Mouse (Mus musculus): Measurements from ENCODE around the gene Bglap3. TPM values are rescaled to one million over a fixed set of nuclear protein-coding genes. Genes with fewer than 3 reads are reported as not detected.
"Not testable (repeated sequence)": the region's sequence is repeated elsewhere in the genome, so short reads cannot be mapped to it uniquely, and the experiment has no call there.

The Bglap3 gene
- total RNA-seq, 2 experiments from 2014 or later = not detected

- not testable (repeated sequence) for ATAC-seq (ENCODE audit: poor library complexity, severe bottlenecking)
Measured at GRCm38 (mm10) chr3:88378599-88378998, 6.1 kb upstream of the Bglap3 start, which contains the start of gene Bglap2. Bglap2 (minus strand) TSS chr3:88378699.

DNA sequence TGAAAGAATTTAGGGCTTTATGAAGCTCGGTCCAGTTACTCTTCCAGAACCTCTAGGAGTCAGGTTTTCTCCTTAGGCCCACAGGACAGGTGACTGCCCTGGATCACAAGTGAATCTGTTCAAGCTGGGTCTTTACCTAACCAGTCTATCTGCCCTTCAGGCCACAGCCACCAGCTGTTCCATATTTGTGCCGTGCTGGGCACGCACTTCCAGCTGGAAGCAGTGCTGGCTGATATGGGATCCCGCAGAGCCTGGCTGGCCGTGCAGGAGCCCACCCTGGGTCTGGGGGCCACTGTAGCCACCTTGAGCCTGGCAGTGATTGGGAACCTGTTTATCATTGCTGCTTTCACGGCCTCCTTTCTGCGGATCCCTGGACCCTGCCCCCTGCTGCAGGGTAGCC is 4.1 kb upstream of the Bglap3 start:
- ATAC-seq (ENCODE audit: poor library complexity, severe bottlenecking) = not testable (repeated sequence)

DNA sequence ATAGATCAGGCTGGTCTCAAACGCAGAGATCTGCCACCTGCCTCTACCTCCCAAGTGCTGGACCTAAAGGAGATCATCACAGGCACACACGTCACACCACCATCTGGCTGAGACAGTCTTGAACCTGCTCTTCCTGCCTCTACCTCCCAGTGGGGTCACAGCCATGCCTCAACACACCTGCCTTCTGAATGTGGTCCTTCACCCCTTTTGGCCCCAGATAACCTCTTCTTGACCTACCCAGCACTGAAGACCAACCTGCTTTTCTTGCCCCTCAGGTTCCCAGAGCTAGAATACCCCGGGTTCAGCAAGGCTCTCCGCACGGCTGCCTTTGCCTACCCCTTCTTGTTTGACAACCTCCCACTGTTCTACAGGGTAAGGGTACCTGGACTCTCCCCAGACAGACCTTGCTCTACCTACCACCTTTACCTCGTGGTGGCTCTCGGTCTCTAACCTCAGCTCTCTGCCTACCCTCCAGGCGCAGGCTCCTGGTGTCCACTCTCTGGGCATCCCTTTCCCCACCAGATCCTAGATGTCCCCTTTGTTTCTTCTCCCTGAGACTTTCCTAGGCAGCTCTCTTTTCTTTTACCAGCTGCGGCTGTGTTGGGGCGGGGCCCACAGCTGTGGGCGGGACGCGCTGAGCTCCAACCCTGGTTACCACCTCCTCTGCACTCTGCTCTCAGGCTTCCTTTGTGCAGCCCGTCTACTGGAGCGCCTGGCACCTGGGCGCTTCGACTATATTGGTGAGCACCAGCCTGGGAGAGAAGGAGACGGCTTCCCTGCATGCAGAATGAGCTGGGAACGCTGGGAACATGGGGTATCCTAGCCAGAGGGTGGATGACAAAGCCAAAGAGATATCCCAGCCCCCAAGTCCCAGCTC is 3.4 kb upstream of the Bglap3 start:
- ATAC-seq (ENCODE audit: poor library complexity, severe bottlenecking) = peak; percentile 71; the same call in 1 of the 2 replicates

DNA sequence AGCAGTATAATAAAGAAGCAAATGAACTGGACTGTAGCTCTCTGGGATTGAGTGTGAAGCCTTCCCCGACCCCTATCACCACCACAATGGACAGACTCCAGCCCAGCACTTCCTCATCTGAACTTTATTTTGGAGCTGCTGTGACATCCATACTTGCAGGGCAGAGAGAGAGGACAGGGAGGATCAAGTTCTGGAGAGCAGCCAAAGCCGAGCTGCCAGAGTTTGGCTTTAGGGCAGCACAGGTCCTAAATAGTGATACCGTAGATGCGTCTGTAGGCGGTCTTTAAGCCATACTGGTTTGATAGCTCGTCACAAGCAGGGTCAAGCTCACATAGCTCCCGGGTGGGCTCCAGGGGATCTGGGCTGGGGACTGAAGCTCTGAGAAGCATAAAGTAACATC is 4.0 kb downstream of the Bglap3 start:
- ATAC-seq (ENCODE audit: poor library complexity, severe bottlenecking) = not testable (repeated sequence)

DNA sequence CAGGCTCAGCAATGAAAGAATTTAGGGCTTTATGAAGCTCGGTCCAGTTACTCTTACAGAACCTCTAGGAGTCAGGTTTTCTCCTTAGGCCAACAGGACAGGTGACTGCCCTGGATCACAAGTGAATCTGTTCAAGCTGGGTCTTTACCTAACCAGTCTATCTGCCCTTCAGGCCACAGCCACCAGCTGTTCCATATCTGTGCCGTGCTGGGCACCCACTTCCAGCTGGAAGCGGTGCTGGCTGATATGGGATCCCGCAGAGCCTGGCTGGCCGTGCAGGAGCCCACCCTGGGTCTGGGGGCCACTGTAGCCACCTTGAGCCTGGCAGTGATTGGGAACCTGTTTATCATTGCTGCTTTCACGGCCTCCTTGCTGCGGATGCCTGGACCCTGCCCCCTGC is 5.0 kb downstream of the Bglap3 start:
- ATAC-seq (ENCODE audit: poor library complexity, severe bottlenecking) = not testable (repeated sequence)

- peak; percentile 80 for ATAC-seq (ENCODE audit: poor library complexity, severe bottlenecking)
Measured at GRCm38 (mm10) chr3:88366830-88367428, 5.6 kb downstream of the Bglap3 start.

DNA sequence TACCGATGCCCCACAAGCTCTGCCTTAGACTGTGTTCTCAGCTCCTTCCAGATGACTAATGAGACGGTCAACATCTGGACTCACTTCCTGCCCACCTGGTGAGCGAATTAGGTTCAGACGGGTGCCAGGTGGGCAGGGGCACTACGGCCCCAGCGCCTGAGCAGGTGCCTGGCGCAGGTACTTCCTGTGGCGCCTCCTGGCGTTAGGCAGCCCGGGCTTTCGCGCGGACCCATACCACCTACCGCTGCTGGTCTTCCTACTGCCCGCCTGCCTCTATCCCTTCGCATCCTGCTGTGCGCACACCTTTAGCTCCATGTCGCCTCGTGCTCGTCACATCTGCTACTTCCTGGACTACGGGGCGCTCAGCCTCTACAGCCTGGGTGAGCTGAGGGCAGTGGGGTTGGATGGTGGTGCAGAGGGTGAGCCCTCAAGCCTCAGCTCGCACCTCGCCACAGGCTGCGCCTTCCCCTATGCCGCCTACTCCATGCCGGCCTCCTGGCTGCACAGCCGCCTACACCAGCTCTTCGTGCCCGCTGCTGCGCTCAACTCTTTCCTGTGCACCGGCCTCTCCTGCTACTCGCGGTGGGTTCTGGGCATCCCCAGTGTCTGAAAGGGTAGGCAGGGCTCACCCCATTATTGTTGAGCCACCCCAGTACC is 6.7 kb downstream of the Bglap3 start:
- no peak for ATAC-seq (ENCODE audit: poor library complexity, severe bottlenecking)

DNA sequence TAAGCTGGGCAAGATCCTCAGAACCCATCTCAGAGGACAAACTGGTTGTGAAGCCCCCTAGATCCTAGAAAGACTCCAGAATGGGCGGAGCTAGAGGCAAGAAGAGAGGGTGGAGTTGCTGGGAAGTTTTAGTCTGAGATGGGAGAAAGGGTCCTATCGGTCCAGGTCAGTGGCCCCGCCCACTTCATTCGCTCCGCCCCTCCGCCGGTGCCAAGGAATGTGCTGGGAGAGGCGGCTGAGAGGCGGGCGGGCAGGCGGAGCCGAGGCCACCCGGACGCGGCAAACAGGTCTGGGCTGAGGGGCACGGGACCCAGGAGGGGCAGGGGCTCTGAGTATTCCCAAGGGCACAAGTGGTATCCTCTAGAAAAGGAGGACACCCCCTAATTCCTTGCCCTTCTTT is 8.2 kb downstream of the Bglap3 start, which contains the start of gene Paqr6:
Gene Paqr6 (plus strand): TSS at position 248 of the 400 bp plus-strand sequence.
- no peak for ATAC-seq (ENCODE audit: poor library complexity, severe bottlenecking)

GRCm38 (mm10) chr3:88363700-88364099 is 8.8 kb downstream of the Bglap3 start:
- no peak for ATAC-seq (ENCODE audit: poor library complexity, severe bottlenecking)

- ATAC-seq (ENCODE audit: poor library complexity, severe bottlenecking) = no peak
Measured at GRCm38 (mm10) chr3:88361612-88362313, 10.8 kb downstream of the Bglap3 start.

DNA sequence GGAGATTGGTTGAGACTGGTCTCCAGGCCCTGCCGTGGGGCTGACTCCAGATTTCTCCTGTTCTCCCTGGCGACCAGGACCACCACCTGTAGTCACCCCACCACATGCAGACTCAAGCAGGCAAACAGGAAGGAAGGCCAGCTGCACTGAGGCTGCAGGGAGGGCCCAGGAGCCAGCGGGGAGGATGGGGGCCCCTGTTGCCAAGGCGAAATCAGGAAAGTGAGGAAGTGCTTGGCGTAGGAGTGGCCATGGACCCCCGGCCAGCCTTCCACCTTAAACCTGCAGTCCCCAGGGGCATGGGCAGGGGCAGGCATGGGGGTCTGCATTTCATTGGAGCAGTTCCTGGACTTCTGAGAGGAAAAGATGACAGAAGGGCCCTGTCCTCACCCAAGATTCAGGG is 11.4 kb downstream of the Bglap3 start:
- ATAC-seq (ENCODE audit: poor library complexity, severe bottlenecking) = no peak

DNA sequence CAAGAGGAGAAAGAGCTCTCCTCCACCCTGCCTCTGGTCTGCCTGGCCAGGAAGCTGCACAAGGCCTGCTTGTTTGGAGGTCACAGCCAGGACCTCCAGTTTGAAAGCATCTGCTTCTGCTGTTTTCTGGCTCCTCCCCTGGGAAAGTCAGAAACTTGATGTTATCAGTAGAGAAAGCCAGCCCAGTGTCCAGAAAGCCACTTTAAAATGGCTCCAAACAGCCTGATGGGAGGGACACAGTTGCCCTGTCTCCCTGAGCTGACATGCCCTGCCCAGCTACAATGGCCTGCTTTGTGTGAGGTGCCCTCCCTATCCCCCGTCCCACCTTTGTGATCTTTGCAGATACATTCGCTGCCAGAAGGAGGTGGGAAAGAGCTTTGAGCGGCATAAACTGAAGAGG is 12.6 kb downstream of the Bglap3 start:
- ATAC-seq (ENCODE audit: poor library complexity, severe bottlenecking) = no peak

GRCm38 (mm10) chr3:88359584-88359983 is 13.0 kb downstream of the Bglap3 start:
- ATAC-seq (ENCODE audit: poor library complexity, severe bottlenecking) = no peak

- no peak for ATAC-seq (ENCODE audit: poor library complexity, severe bottlenecking)
Measured at GRCm38 (mm10) chr3:88354396-88355165, 18.0 kb downstream of the Bglap3 start.

DNA sequence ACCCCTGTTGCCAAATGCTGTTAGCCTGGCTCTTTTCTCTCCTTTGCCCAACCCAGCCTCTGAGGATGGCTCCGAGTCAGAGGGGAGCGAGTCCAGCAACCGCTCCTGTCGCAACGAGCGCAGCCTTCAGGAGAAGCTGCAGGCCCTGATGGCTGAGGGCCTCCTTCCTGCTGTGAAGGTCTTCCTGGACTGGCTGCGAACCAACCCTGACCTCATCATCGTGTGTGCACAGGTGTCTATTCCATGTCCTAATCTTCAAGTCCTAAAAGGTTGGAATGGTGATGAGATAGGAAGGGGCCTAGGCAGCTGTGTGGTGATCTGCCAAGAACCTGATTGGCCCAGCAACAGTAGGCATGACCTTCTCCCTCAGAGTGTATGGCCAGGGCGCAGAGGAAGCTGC is 19.6 kb downstream of the Bglap3 start:
- ATAC-seq (ENCODE audit: poor library complexity, severe bottlenecking) = no peak

DNA sequence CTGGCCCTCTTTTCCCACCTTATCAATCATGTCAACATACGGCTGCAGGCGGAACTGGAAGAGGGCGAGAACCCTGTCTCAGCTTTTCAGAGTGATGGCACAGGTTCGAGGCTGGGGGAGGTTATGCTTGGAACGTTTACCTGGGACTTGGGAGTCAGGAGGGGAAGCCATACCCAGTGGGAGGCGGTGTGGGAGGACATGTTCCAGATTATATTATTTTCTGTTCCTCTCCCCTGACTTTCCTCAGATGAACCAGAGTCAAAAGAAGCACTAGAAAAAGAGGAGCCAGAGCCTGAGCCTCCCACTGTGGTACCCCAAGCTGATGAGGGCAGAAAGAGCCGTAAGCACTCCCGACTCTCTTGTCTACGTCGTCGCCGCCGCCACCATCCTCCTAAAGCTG is 21.8 kb downstream of the Bglap3 start:
- no peak for ATAC-seq (ENCODE audit: poor library complexity, severe bottlenecking)

GRCm38 (mm10) chr3:88339006-88339405 is 33.5 kb downstream of the Bglap3 start:
- no peak for ATAC-seq (ENCODE audit: poor library complexity, severe bottlenecking)

GRCm38 (mm10) chr3:88338316-88338715 is 34.2 kb downstream of the Bglap3 start:
- ATAC-seq (ENCODE audit: poor library complexity, severe bottlenecking) = no peak

GRCm38 (mm10) chr3:88337367-88338020 is 35.0 kb downstream of the Bglap3 start:
- ATAC-seq (ENCODE audit: poor library complexity, severe bottlenecking) = peak; percentile 20
